Mouse (Mus musculus) bone marrow macrophage, adult 2 months (primary cell): ENCODE results near the gene Cys1.

Experiments
- CTCF ChIP-seq: IDR thresholded peaks from 2 replicates; pipeline ENCODE4 v1.5.1; 2012; ENCODE audit warnings: low read depth, mild to moderate bottlenecking, low read length, moderate library complexity
- POLR2A ChIP-seq: IDR thresholded peaks from 2 replicates; pipeline ENCODE4 v1.6.1; 2012; ENCODE audit warnings: mild to moderate bottlenecking, low read depth, low read length, borderline replicate concordance

DNA sequence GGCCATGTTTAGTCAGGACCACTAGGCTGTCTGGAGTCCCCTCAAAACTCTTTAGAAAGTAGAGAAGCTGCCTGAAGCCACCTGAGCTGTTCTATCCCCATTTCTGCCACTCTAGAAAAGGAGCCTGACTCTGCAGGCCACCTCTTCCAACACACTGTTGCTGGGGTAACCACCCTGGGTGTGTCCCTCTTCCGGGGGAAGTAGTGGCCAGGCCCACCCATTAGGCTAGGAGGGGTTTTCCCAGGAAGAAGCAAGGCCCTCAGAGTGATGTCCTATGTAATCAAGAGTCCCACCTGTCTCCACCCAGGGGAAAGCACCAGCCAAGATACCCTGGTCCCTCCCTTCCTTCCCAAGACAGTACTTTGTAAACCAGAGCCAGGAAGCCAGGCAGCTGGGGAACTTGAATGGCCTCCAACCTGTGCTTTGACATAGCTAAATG is 47.8 kb downstream of the Cys1 start:
- TF ChIP-seq CTCF (no peak), POLR2A (no peak)
